Mouse (Mus musculus): ENCODE data around the gene Dhodh. TPM values are rescaled to one million over a fixed set of nuclear protein-coding genes. Genes with fewer than 3 reads are reported as not detected.

Dhodh gene
- total RNA-seq, 4 experiments from 2014 or later = 24.0 to 31.5 (median 26.5) TPM

DNA sequence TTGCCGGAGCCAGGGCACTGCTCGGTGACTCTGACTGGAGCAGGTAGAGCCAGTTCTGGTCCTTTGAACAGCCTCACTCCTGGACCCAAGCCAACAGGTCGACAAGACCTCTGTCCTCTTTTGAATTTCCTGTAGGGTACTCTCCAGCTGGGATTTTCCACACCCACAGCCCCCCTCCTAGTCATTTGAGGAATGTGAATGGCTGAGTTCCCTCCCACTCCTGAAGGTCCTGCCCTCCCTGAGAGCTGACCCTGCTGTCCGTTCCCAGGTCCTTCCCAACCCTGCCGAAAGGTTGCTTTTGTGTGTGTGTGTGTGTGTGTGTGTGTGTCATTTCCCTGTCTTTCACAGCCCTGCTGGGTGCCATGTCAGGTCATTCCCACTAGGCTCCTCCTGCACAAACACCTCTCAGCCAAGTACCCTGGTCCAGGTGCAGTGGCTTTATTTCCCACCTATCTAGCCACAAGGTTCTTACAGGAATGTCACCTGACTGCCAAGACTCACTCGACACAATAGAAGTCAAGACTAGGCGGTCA, 21.4 kb downstream of the Dhodh start:
- DNase-seq (ENCODE audit: low spot score in 2 of 2) = no peak

DNA sequence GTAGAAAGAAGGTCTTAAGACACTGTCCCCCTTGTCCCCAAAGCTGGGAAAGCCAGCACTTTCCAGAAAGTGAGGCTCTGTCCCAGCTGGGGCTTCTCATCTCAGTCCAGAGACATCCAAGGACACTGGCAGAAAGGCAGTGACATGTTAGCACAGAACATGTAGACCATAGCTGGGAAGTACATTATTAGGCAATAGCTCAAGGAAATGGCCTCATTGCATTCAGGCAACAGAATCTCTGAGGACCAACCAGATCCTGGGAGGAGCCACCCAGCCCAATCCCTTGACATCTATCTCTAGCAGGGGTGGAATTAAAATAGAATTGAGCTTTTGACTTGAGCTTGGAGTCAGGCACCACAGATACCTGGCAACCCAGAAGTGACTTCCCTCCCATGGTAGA, 22.8 kb downstream of the Dhodh start:
- DNase-seq (ENCODE audit: low spot score in 2 of 2) = no peak

DNA sequence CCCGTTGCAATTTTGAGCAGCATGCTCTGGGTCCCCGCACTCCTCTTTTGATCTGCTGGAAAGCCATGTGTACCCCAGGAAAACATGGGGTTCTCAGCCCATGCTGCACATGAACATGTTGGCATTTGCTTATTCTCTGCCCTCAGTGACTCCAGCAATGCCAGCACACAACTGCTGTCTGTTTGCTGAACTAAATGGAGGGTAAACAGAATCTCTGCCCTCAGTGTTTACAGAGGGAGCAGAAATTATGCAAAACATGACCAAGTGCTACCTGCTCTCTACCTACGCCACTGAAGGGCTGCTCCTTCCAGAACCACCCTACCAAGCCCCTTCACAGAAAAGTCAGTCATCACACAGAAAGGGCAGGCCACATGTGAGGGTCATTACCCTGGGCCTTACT, 23.6 kb downstream of the Dhodh start:
- no peak for DNase-seq (ENCODE audit: low spot score in 2 of 2)

DNA sequence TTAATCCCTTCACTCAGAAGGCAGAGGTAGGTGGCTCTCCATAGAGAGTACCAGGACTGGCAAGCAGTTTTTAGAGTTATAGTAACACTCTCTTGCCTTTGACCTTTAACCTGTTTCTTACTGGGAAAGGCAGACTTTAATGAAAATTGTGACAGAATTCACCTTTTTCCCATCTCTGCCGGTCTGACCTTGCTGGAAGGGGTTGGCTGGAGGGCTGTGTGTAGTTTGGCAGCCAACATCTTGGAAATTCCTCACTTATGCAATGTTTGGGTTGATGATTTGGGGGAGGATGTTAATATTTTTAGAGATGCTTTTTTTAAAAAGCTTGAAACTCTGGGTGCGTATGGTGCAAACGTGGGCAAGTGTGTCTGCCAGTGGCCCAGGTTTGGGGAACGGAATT, 24.2 kb downstream of the Dhodh start:
- DNase-seq (ENCODE audit: low spot score in 2 of 2) = no peak

DNA sequence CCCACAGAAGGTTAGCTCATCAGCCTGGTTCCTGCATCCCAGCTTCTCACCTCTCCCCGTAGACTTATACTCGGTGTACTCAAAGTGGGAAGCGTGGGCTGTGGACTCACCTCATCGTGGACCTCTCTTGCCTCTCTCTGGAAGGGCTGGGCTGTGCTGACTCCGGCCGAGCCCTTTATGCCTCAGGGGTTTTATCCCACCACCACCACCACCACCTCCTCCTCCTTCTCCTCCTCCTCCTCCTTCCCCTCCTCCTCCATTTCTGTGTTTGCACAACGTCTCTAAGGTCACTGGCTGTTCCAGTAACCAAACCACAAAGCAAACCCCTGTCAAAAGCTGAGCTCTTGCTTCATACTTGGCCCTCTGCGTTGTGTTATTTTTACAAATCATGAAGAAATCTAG, 29.6 kb downstream of the Dhodh start, which contains the start of gene Hp:
Hp (minus strand) TSS at position 273 of the 402 bp plus-strand sequence.
- no peak for DNase-seq (ENCODE audit: low spot score in 2 of 2)

DNA sequence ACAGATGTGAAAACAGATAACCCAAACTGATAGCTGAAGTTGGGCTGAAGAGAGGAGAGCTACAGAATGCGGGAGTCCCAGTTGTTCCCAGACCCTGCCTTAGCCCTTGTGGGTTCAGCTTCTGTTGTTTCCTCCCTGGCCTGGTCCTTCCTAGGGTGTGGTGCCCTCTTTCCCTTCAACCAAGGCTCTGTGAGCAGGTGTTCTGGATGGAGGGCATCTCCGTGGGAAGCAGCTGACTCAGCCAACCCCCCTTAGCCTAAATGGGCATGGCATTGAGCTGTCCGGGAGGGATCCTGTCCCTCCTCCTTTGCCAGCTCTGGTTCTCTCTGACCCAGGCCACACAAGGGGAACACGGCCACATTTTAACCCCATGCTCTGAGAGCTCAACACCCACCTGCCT, 32.2 kb downstream of the Dhodh start:
- DNase-seq (ENCODE audit: low spot score in 2 of 2) = no peak

DNA sequence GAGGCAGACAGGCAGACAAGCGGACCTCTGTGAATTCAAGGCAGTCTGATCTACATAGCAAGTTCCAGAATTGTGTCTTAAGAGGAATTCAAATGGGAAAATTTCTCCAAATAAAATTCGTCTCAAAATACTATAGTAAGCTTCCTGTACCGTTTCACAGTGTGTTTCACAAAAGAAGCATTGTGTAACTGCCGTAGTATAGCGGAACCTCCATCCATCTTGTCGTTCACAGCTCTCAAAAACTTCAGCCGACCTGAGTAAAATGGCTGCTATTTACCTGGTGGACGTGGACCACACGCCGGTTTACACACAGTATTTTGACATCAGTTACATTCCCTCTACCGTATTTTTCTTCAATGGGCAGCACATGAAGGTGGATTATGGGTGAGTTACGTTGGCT, 37.3 kb downstream of the Dhodh start:
- DNase-seq (ENCODE audit: low spot score in 2 of 2) = no peak

DNA sequence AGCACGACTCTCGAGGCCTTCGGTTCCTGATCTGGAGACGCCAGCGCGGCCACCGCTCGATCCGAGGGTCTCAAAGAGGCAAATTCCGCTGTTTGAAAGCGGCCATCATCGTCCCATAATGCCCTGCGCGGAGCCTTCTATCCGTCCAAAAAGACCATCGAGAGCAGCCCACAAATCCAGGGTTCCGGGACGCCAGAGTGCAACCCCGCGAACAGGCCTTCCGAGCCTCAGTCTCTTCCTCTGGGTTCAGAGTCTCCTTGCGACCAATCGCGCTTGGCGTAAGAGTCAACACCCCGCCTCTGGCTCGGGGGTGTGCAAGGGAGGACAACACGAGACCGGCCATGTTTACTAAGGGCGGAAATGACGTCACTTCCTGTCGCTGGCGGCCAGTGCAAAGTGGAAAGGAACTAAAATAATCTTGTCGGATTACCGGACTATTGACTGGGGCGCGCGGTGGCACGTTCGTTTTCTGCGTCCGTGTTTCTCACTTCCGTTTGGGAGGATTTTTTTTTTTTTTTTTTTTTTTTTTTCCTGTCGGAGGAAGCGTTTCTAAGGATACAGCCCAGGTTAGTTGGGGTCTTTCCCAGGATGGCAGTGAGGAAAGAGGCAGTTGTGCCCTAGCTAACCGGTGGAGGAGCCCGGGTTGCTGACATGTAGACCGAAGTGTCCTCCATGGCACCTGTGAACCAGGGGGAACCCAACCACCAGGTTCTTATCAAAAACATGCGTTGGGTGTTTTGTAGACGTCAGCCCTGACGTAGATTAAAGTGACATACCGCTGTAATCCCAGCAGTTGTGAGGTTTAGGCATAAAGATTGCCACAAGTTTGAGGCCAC, 42.8 kb downstream of the Dhodh start, which contains the start of the genes Dhx38 and Txnl4b:
Dhx38 (minus strand) TSS at position 364 of the 836 bp plus-strand sequence.
Txnl4b (plus strand) TSS at position 395 of the 836 bp plus-strand sequence.
- DNase-seq (ENCODE audit: low spot score in 2 of 2) = peak; percentile 99

DNA sequence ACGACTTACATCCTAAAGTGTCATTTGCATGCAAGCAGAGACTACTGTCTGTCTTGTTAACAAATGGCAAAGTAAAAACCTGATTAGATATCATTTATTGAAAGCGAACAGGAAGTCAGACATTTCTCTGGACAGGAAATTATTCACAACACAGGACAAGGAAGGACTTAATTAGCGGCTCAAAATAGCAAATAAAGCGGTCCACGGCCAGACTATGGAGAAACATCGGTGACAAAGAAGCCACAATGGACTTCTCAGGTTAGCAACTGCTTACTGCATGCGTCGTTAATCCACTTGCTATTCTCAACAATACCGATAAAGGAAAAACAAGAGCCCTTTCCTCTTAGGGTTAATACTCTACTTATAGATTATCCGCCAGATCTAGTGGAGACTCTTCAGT, 43.7 kb downstream of the Dhodh start:
- DNase-seq (ENCODE audit: low spot score in 2 of 2) = no peak

DNA sequence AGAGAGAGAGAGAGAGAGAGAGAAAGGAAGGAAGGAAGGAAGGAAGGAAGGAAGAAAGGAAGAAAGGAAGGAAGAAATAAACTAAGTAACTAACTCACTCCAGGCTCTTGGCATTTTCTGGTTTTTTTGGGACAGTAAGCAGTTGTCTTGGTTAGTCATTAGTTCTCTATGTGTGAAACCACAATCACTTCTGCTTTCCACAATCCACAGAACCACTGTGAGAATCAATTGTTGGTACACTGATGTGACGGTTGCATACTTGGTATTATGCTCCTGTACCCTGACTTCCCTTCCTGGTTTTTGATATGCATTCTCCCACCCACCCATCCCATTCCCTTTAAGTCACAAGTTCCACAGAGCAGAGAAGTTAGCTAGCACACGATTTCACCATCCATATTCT, 44.6 kb downstream of the Dhodh start:
- no peak for DNase-seq (ENCODE audit: low spot score in 2 of 2)

DNA sequence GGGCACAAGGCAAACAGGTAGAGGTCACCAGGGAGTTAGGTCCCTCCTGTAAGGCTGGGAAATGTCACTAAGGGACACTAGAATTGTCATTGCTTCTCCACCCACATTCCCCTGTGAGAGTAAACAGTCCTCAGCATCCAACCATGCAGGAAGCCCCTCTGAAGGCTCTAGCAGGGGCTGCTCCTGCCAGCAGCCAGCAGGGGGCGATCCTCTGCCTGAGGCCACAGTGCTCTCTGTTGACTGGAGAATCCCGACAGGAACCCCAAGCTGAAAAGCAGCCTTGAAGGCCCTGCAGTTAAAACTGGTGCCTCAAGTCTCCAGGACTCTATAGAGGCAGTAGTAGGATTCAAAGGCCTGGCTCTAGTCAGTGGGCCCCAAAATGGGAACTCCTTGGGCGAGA, 56.8 kb downstream of the Dhodh start:
- DNase-seq (ENCODE audit: low spot score in 2 of 2) = no peak

DNA sequence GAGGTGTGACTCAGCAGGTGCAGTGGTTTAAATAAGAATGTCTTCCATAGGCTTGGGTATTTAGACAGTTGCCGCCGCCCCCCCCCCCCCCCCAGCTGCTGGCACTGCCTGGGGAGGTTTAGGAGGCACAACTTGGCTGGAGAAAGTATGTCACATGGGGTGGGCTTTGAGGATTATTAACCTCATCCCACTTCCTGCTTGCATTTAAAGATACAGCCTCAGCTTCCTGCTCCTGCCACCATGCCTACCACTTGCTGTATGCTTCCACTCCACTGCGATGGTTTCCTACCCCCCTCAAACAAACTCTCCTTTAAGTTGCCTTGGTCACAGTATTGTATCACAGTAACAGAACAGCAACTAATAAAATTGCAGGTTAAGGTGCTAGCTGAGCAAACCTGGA, 64.4 kb downstream of the Dhodh start:
- DNase-seq (ENCODE audit: low spot score in 2 of 2) = no peak

DNA sequence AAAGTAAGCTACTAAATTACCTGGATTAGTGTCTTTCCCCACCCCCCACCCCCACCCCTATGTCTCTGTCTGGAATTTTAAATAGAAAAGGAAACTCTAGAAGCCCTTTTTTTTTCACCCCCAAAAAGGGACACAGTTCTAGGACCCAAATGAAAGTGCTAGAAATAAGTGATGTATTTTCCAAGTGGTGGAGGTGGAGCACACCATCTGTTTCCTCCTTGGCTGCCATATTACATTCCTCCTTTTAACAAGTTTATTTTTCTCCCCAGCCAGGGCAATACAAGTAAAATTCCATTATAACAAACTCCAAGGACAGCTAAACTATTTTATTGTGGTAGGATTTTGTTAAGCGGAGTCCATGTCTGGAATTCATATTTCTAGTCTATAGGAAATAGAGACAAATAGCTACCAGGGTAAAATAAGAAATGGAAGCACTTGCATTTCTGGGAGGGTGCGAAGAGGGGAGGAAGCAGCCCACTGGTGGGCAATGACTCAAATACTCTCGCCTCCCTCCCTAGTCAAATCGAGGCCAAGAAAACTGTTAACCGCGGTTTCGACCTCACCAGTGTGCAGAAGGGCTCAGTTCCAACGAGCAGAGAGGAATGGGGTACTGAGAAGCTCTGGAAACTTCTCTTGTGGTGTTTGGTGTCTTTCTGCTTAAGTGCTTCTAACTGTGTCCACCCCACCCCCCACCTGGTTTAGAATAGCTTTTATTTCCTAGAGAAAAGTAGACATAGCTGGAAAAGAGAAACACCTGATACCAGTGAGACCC, 65.5 kb downstream of the Dhodh start:
- no peak for DNase-seq (ENCODE audit: low spot score in 2 of 2)

DNA sequence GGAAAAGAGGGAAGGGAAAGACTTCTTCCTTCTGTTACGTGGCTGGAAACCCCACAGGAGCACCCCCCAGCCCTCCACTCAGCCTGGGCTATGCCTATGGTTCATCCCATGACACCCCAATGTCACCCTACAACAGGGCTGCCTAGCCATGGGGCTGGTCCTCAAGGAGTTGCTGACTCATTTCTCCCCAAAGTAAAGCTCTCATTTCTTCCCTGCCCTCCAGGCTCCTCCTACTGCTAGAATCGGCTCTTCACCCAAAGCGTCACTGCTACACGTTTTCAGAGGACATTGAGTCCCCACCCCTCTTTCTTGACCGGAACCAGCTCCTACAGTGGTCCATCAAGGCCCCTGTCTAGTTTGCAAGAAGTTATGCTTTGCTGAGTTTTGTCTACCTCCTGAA, 66.3 kb downstream of the Dhodh start:
- DNase-seq (ENCODE audit: low spot score in 2 of 2) = no peak

Other genes with a start within 250 kb of the Dhodh start
- under 1 TPM in 2 of 4 experiments, not detected in 2; 0.20 to 0.45 TPM for gene Pmfbp1, start 114.6 kb downstream of the Dhodh start, total RNA-seq (2022)
- gene Dhx38, start 42.8 kb downstream of the Dhodh start, total RNA-seq (2022) = 10 to 100 TPM; 23.5 to 26.8 (median 26.1) TPM
- 10 to 100 TPM; 14.8 to 21.0 (median 15.3) TPM for gene Txnl4b, start 42.8 kb downstream of the Dhodh start, total RNA-seq (2022)
- gene Hp, start 29.5 kb downstream of the Dhodh start, total RNA-seq (2022) = under 1 TPM in 3 of 4 experiments, not detected in 1; 0.38 to 0.57 (median 0.41) TPM
- 1 to 10 TPM; 1.3 to 4.1 (median 3.6) TPM for gene Pkd1l3, start 5.8 kb upstream of the Dhodh start, total RNA-seq (2022)
- gene Ist1, start 84.6 kb upstream of the Dhodh start, total RNA-seq (2022) = 10 to 100 TPM; 81.9 to 94.4 (median 90.2) TPM
- 10 to 100 TPM; 38.5 to 44.4 (median 41.6) TPM for gene Zfp821, start 96.9 kb upstream of the Dhodh start, total RNA-seq (2022)
- 10 to 100 TPM; 36.2 to 41.0 (median 39.6) TPM for gene Atxn1l, start 129.1 kb upstream of the Dhodh start, total RNA-seq (2022)
- 100 to 1,000 TPM in 1 of 4 experiments, 10 to 100 TPM in 3; 79.6 to 103 (median 87.9) TPM for gene Ap1g1, start 169.9 kb upstream of the Dhodh start, total RNA-seq (2022)